ENCODE assay signal across 15 mouse cellular contexts in genomic region chr3:96056031-96056430, GRCm38 (mm10).
"Had no signal": no experiment of that assay in that cellular context is flagged by ENCODE, and none has a peak within 500 bp of the region (broad histone marks: within the 10 kb centered on the region; RNA-seq: fewer than 3 reads in every experiment).

No protein-coding gene starts in this region.

- H3K36me3 ChIP-seq: stomach, embryonic 15.5 days had no signal

- H3K9me3 ChIP-seq: liver, embryonic 15.5 days; midbrain, embryonic 10.5 days; stomach, embryonic 15.5 days had no signal

- H3K4me1 ChIP-seq: stomach, embryonic 15.5 days had no signal

- H3K27ac ChIP-seq: kidney, postnatal 0 days; liver, embryonic 15.5 days; midbrain, embryonic 10.5 days; stomach, embryonic 15.5 days had no signal

- ATAC-seq: intestine, embryonic 16.5 days had no signal

- H3K9ac ChIP-seq: liver, embryonic 15.5 days; lung, embryonic 14.5 days; stomach, embryonic 15.5 days had no signal

- H3K27me3 ChIP-seq: liver, embryonic 15.5 days; stomach, embryonic 15.5 days had no signal

- DNase-seq: kidney, adult 9 months; kidney, postnatal 36 days; layer of hippocampus, adult 9-11 months; lung, embryonic 14.5 days; lung, postnatal 10 days; lung, postnatal 4 days; midbrain, embryonic 14.5 days; right cerebral cortex, postnatal 14 days; thymus, adult 2 months; thymus, postnatal 25 days had no signal

- H3K4me3 ChIP-seq: stomach, embryonic 15.5 days had no signal

- H3K4me2 ChIP-seq: stomach, embryonic 15.5 days had no signal
